Mouse (Mus musculus): ENCODE data around the gene Kcnh2.

- no peak for TF ChIP-seq CTCF (conservative IDR thresholded peaks at IDR 0.05; ENCODE audit: low read length)
- TF ChIP-seq NANOG (IDR thresholded peaks at IDR 0.05; ENCODE audit: borderline replicate concordance, low read length): no peak
These were observed 6.8 kb downstream of the Kcnh2 start for GRCm38 (mm10) chr5:24344477-24345051.

Data from E14TG2a.4 (cell line).